Mouse (Mus musculus): ENCODE results near the gene Enpep. TPM values are rescaled to one million over a fixed set of nuclear protein-coding genes. Genes with fewer than 3 reads are reported as not detected.

Gene Enpep
- polyA plus RNA-seq, 1 experiment from 2014 or later: 1.8 TPM

DNA sequence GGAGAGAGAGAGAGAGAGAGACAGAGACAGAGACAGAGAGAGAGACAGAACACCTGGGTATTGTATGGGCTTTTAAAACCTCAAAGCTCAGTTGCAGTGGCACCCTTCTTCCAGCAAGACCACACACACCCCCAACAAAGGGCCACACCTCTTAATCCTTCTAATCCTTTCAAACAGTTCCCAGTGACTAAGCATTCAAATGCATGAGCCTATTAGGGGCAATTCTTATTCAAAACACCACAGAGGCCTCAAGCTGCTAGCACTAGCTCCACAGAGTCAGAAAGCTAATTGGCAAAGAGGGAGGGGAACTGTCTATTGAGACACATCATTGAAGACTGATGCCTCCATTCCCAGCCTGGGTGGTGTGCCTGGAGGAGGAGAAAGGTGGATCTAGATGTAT is 8.5 kb upstream of the Enpep start:
- H3K9me3 ChIP-seq: 0 out of 2 replicates have a peak, but pooled peaks cover 3% of the 10 kb centered on the region
- no peak for ATAC-seq (replicated peaks)
- no peak overlapping the region for H3K4me2 ChIP-seq
- no peak overlapping the region for H3K9ac ChIP-seq
- no peaks in the 10 kb centered on the region for H3K4me1 ChIP-seq
- H3K27ac ChIP-seq: no peak overlapping the region
- no peak overlapping the region for H3K4me3 ChIP-seq
- H3K36me3 ChIP-seq (replicated peaks): no peaks in the 10 kb centered on the region
- H3K27me3 ChIP-seq (replicated peaks): no peaks in the 10 kb centered on the region

DNA sequence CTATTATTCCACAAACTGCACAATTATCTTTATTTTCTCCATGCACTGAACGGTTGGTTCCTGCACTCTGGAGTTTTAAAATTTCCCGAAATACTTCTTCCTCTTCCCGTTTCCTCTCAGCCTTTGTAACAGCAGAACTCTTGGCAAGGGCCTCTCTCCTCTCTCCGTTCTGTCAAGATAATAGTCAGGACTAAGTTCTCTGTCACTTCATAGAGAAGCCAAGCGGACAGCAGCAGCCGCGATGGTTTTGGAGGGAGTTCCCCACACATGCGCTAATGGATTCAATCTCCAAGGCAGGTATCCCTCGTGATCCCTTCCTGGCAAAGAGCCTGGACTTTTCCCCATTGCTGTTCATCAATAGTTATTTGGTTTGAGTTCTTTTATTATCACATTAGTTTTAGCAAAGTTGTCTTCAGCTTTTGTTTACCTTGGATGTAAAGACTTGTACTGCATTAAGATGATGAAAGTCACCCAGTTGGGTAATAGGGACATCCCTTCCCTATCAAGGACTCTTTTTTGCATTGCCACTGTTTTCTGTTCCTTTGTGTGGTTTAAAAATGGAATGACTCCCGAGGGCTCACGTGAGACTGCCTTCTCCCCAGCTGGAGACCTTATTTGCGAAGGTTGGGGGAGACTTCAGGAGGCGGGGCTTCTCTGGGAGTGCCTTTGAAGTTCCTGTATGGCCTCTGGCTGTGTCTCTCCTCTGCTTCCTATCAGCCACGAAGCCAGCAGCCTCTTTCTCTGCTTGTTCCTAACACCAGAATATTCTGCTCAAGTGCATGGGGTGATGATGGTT is 6.0 kb upstream of the Enpep start:
- Histone ChIP-seq H3K9me3 (0 out of 2 replicates have a peak, but pooled peaks cover 3% of the 10 kb centered on the region), H3K4me1 (no peaks in the 10 kb centered on the region), H3K27ac (no peak overlapping the region), H3K4me2 (no peak overlapping the region), H3K9ac (no peak overlapping the region), H3K4me3 (no peak overlapping the region), H3K36me3 (replicated peaks) (no peaks in the 10 kb centered on the region), H3K27me3 (replicated peaks) (no peaks in the 10 kb centered on the region)
- WGBS: 52% methylated on average over 14 of the region's 14 CpGs
- ATAC-seq (replicated peaks): no peak

DNA sequence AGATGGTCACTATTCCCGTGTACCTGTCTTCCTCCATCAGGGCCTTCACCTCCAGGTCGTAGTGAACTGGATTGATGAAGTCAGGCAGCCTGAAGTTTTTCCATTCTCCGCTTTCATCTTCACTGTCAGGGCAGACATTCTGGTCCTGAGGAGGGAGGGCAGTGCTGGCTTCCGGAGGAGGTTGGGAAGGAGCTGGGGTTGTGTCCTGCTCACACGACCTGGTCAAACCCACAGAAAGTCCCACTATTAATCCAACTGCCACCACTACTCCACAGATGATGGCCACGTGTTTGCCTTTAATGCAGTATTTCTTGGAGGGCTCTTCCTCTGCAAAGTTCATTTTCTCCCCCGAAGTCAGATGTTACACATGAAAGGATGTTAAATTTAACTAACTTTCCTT is 378 bp downstream of the Enpep start:
- no peaks in the 10 kb centered on the region for H3K36me3 ChIP-seq (replicated peaks)
- 86% methylated on average over 7 of the region's 7 CpGs for WGBS
- no peaks in the 10 kb centered on the region for H3K27me3 ChIP-seq (replicated peaks)
- H3K27ac ChIP-seq: no peak overlapping the region
- no peaks in the 10 kb centered on the region for H3K4me1 ChIP-seq
- no peak overlapping the region for H3K4me3 ChIP-seq
- H3K9ac ChIP-seq: no peak overlapping the region
- H3K9me3 ChIP-seq: no peaks in the 10 kb centered on the region
- ATAC-seq (replicated peaks): no peak
- no peak overlapping the region for H3K4me2 ChIP-seq

DNA sequence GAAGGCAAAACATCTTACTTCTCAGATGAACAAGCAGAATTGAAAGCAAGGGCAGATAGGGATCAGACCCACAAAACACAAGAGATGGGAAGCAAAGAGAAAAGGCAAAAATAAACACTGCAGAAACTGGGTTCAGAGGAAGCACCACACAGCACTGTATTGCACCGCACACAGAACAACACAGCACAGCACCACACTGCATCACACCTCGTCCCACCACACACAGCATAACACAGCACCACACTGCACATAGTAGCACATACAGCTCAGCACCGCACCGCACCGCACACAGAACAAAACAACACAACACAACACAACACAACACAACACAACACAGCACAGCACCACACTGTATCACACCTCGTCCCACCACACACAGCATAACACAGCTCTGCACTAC is 1.1 kb downstream of the Enpep start:
- Histone ChIP-seq H3K4me1 (no peaks in the 10 kb centered on the region), H3K9ac (no peak overlapping the region), H3K9me3 (no peaks in the 10 kb centered on the region), H3K36me3 (replicated peaks) (no peaks in the 10 kb centered on the region), H3K4me3 (no peak overlapping the region), H3K27me3 (replicated peaks) (no peaks in the 10 kb centered on the region), H3K27ac (no peak overlapping the region), H3K4me2 (no peak overlapping the region)
- 89% methylated on average over 6 of the region's 6 CpGs for WGBS
- no peak for ATAC-seq (replicated peaks)

DNA sequence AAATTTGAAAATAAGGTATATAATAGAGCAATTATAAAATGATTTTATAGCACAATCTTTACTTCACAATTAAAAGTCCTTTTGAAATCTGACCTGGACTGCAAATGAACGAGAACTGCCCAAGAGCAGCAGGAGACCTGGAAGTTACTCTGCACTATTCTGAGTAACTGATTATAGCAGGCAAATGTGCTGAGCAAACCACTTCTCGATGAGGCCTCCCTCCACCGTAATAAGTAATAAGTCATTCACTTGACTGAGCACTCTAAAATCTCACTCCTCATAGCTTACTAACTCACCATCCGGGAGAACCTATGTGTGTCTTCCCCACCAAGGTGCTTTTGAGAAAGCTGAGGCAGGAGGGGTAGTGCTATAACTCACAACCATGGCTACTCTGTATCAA is 4.5 kb downstream of the Enpep start:
- Histone ChIP-seq H3K27ac (no peak overlapping the region), H3K36me3 (replicated peaks) (no peaks in the 10 kb centered on the region), H3K9me3 (no peaks in the 10 kb centered on the region), H3K9ac (no peak overlapping the region), H3K4me2 (no peak overlapping the region), H3K4me1 (no peaks in the 10 kb centered on the region), H3K27me3 (replicated peaks) (no peaks in the 10 kb centered on the region), H3K4me3 (no peak overlapping the region)
- WGBS: 90% methylated on average over 4 of the region's 4 CpGs
- ATAC-seq (replicated peaks): no peak

DNA sequence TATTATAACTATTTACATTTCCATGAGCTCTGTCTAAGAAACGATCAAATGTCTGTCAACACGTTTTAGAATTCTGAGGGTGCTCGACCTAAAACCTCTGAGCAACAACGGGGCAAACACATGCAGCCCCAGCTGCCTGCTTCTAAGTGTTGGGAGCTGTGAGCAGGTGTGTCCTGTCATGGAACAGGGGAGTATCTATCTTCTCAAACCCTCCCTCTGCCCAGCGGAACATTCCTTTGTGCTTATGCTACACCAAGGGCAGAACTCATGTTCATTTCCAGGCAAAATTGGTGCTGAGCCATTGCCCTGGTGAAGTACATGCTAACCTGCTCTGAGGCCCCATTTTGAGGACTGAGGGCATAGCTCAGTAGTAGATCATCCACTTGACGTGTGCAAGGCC is 10.9 kb downstream of the Enpep start:
- no peaks in the 10 kb centered on the region for H3K9me3 ChIP-seq

DNA sequence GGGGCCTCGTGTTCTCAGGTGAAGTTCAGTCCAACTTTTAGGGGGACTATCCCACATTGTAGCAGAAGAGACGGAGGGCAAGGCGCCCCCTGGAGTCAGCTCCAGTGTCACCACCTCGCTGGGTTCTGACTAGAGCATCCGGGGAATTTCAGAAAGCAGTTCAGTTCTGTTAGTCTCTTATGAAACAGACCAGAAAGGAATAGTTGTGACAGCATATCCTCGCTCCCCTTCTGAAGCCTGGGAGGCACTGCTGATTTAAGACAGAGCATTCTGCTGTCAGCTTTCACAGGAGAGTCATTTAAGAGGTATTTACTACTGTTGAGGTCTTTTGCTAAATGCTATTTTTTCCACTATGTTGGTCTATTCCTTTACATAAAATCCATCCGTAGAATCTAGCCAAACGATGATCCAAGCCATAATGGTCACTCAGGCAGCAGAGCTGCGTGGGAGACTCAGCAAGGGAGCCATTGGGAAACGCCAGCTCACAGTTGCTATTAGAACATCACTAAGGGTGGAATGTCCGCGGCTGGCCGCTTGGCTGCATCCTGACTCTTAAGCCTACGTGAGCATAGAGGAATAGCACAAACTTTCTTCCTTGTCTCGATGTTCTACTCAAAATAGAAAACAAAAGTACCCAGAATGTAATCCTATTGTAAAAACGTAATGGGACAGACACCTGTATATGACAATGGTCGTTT is 15.3 kb downstream of the Enpep start:
- Histone ChIP-seq H3K9me3 (no peaks in the 10 kb centered on the region), H3K27ac (no peak overlapping the region), H3K9ac (no peak overlapping the region), H3K36me3 (replicated peaks) (no peaks in the 10 kb centered on the region), H3K4me2 (no peak overlapping the region), H3K4me1 (no peaks in the 10 kb centered on the region), H3K4me3 (no peak overlapping the region), H3K27me3 (replicated peaks) (no peaks in the 10 kb centered on the region)
- ATAC-seq (replicated peaks): no peak
- WGBS: 76% methylated on average over 17 of the region's 17 CpGs

More for the DNA sequence above, 10.9 kb downstream of the Enpep start:
- no peak for ATAC-seq (replicated peaks)
- no peak overlapping the region for H3K4me2 ChIP-seq
- 85% methylated on average over 6 of the region's 6 CpGs for WGBS
- H3K27ac ChIP-seq: no peak overlapping the region
- no peaks in the 10 kb centered on the region for H3K27me3 ChIP-seq (replicated peaks)
- no peaks in the 10 kb centered on the region for H3K36me3 ChIP-seq (replicated peaks)
- H3K9ac ChIP-seq: no peak overlapping the region
- H3K4me1 ChIP-seq: no peaks in the 10 kb centered on the region
- H3K4me3 ChIP-seq: no peak overlapping the region

DNA sequence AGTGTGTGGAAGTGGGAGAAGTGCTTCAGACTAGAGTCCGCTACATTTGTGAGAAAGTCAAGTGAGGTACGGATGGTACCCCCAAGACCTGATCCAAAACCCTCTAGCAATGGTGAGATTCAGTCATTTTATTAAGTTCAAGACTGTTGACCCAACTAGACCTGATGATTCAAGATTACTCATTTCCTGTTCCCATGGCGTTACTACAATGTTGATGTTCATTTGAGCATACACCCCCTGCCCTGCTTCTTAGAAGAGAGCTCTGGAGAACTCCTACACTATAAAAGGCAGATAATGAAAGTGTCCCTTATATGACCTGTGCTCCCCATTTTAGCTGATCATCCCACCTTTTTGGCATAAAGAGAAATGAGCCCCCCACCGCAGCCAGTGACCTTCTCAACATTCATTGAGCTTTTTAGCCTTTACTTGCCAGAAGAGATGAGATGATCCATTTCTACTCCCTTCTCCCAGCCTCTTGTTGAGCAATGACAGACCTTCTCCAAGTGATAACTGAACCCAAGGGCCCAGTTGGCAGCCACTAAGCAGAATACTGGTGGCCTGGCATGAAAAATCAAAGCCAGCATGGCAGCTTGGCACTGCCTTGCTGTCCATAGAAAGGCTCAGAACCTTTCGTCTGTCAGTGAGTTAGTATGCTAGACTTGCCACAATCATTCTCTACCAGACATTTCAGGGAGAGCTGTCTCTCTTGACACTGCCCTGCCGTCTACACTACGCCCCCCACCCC is 18.7 kb downstream of the Enpep start:
- H3K4me2 ChIP-seq: no peak overlapping the region
- 93% methylated on average over 7 of the region's 7 CpGs for WGBS
- H3K9me3 ChIP-seq: no peaks in the 10 kb centered on the region
- H3K9ac ChIP-seq: no peak overlapping the region
- no peak for ATAC-seq (replicated peaks)
- H3K27ac ChIP-seq: no peak overlapping the region
- no peak overlapping the region for H3K4me3 ChIP-seq
- H3K27me3 ChIP-seq (replicated peaks): no peaks in the 10 kb centered on the region
- no peaks in the 10 kb centered on the region for H3K4me1 ChIP-seq
- no peaks in the 10 kb centered on the region for H3K36me3 ChIP-seq (replicated peaks)

DNA sequence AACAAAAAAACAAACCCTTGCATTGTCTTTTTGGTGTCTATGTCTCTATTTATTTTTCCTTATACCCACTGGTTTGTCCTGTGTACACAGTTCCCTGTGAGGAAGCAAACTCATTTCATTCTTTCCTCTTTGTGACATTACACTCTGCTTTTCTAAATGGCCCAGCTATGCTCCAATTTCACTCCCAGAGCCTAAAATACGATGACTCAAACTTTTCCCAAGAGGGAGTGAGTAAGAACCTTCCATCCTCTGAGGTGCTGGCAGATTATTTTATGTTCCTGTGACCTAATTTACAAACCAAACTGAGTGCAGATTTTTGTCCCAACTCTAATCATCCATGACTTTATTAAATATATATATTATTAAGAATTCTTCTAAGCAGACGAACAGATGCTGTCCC is 19.3 kb downstream of the Enpep start:
- Histone ChIP-seq H3K27ac (no peak overlapping the region), H3K4me3 (no peak overlapping the region), H3K27me3 (replicated peaks) (no peaks in the 10 kb centered on the region), H3K9ac (no peak overlapping the region), H3K4me1 (no peaks in the 10 kb centered on the region), H3K4me2 (no peak overlapping the region), H3K9me3 (no peaks in the 10 kb centered on the region), H3K36me3 (replicated peaks) (no peaks in the 10 kb centered on the region)
- WGBS: 83% methylated on average over 2 of the region's 2 CpGs
- no peak for ATAC-seq (replicated peaks)

DNA sequence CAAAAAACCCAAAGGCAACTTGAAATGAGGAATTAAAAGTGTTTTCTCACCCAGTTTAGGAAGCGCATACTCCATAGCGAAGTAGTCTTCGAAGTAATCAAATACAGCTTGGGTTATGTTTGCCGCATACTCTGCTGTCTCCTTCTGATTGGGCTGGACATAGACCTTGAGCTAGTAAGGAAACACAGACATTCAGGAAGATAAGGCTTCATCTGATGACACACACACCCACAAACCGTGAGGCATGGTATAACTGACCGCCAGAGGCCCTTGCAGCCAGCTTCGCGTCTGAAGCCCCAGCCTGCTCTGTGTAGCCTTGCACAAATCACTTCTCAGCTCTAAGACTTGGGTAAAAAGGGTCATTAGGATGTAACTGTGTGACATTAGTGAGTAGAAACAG is 20.0 kb downstream of the Enpep start:
- H3K27ac ChIP-seq: no peak overlapping the region
- no peak overlapping the region for H3K9ac ChIP-seq
- no peaks in the 10 kb centered on the region for H3K9me3 ChIP-seq
- H3K4me1 ChIP-seq: no peaks in the 10 kb centered on the region
- H3K36me3 ChIP-seq (replicated peaks): no peaks in the 10 kb centered on the region
- no peaks in the 10 kb centered on the region for H3K27me3 ChIP-seq (replicated peaks)
- H3K4me2 ChIP-seq: no peak overlapping the region
- 96% methylated on average over 8 of the region's 8 CpGs for WGBS
- no peak for ATAC-seq (replicated peaks)
- no peak overlapping the region for H3K4me3 ChIP-seq

DNA sequence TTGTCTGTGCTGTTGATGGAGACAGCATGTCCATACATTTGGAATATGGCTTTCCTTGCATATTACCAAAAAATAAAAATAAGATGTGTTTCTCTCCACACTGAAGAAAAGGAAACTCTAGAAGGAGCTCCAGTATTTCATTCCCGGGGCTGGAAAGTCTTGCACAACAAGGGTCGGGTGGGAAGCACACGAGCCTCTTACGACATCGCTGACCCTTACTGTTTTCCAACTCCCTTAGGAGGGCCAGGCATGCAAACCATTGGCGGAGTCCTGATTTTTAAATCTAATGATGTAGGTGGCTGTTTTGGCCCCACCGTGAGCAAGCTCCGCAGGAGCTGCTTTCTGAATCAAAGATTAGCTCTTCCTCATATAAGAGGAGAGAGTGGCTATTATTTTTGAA is 20.6 kb downstream of the Enpep start:
- Histone ChIP-seq H3K9ac (no peak overlapping the region), H3K4me2 (no peak overlapping the region), H3K27ac (no peak overlapping the region), H3K4me1 (no peaks in the 10 kb centered on the region), H3K9me3 (no peaks in the 10 kb centered on the region), H3K27me3 (replicated peaks) (no peaks in the 10 kb centered on the region), H3K4me3 (no peak overlapping the region), H3K36me3 (replicated peaks) (no peaks in the 10 kb centered on the region)
- ATAC-seq (replicated peaks): no peak
- 75% methylated on average over 8 of the region's 8 CpGs for WGBS

DNA sequence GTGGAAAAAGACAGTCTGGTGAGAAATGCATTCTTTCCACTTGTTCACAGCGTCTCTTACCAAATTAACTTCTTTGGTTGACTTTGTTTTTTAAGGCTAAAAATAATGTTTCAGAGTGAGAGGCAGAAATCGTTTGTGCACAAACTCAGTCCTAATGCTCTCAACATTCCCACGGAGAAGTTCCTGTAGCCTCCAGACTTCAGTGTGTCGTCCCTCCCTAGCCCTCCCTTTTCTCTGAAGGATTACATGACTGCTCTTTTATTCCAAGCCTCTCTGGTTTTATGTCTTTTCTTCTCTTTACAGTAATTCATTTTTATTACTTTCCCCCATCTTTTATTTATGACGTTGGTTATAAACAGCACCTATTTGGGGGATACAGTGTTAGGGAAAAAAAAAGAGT is 22.6 kb downstream of the Enpep start:
- Histone ChIP-seq H3K9ac (no peak overlapping the region), H3K4me3 (no peak overlapping the region), H3K4me2 (no peak overlapping the region), H3K27ac (no peak overlapping the region), H3K9me3 (no peaks in the 10 kb centered on the region), H3K27me3 (replicated peaks) (no peaks in the 10 kb centered on the region), H3K4me1 (no peaks in the 10 kb centered on the region), H3K36me3 (replicated peaks) (no peaks in the 10 kb centered on the region)
- ATAC-seq (replicated peaks): no peak
- WGBS: 62% methylated on average over 5 of the region's 5 CpGs
